Comparison of ENCODE assay signal across 8 mouse cellular contexts in genomic region chr13:23307069-23307814, GRCm38 (mm10).
DNase-seq lines count a peak whose midpoint lies in the region; ATAC-seq and TF ChIP-seq lines count a peak whose summit lies in the region.

No protein-coding gene starts in this region.

- H3K4me3 ChIP-seq in forebrain, embryonic 10.5 days: peak overlapping the region; percentile 66
- peak overlapping the region; percentile 50 for H3K4me3 ChIP-seq in liver, embryonic 11.5 days (ENCODE audit: low read depth, low read length)
- no peak overlapping the region for H3K4me3 ChIP-seq in stomach, postnatal 0 days (ENCODE audit: low read depth, low read length)

- H3K4me2 ChIP-seq in liver, embryonic 11.5 days: peak overlapping the region; percentile 94
- H3K4me2 ChIP-seq in stomach, postnatal 0 days (replicated peaks; ENCODE audit: low read depth): 0 out of 2 replicates have a peak overlapping the region, but pooled peaks have one; percentile 17

- peak overlapping the region; percentile 75 for H3K27ac ChIP-seq in forebrain, embryonic 10.5 days
- H3K27ac ChIP-seq in liver, embryonic 11.5 days (ENCODE audit: low read depth, low read length): no peak overlapping the region
- H3K27ac ChIP-seq in stomach, postnatal 0 days (replicated peaks): no peak overlapping the region

- H3K9ac ChIP-seq in liver, embryonic 11.5 days (ENCODE audit: low read depth, low read length): peak overlapping the region; percentile 34; the same call in 1 of the 2 replicates
- no peak overlapping the region for H3K9ac ChIP-seq in stomach, postnatal 0 days (ENCODE audit: low read length)

- H3K36me3 ChIP-seq in forebrain, embryonic 10.5 days (replicated peaks): no peaks in the 10 kb centered on the region
- no peaks in the 10 kb centered on the region for H3K36me3 ChIP-seq in liver, embryonic 11.5 days (ENCODE audit: control insufficient read depth, insufficient read depth, low read length)
- no peaks in the 10 kb centered on the region for H3K36me3 ChIP-seq in stomach, postnatal 0 days (ENCODE audit: control insufficient read depth, insufficient read depth, low read length)

- peaks cover 33% of the 10 kb centered on the region for H3K4me1 ChIP-seq in forebrain, embryonic 10.5 days
- H3K4me1 ChIP-seq in liver, embryonic 11.5 days (replicated peaks; ENCODE audit: control insufficient read depth, insufficient read depth, low read length): peaks cover 11% of the 10 kb centered on the region
- H3K4me1 ChIP-seq in stomach, postnatal 0 days (replicated peaks; ENCODE audit: control insufficient read depth, insufficient read depth): no peaks in the 10 kb centered on the region

- H3K9me3 ChIP-seq in forebrain, embryonic 10.5 days: no peaks in the 10 kb centered on the region
- no peaks in the 10 kb centered on the region for H3K9me3 ChIP-seq in liver, embryonic 11.5 days (ENCODE audit: control insufficient read depth, low read length)
- H3K9me3 ChIP-seq in stomach, postnatal 0 days (ENCODE audit: control insufficient read depth, low read length): no peaks in the 10 kb centered on the region

- TF ChIP-seq EP300 in stomach, postnatal 0 days (optimal IDR thresholded peaks at IDR 0.05): no peak

- WGBS in forebrain, embryonic 10.5 days: under 1% methylated on average over 24 of the region's 24 CpGs
- WGBS in liver, embryonic 11.5 days: 1% methylated on average over 24 of the region's 24 CpGs
- 8% methylated on average over 24 of the region's 24 CpGs for WGBS in stomach, postnatal 0 days

- H3K27me3 ChIP-seq in forebrain, embryonic 10.5 days (ENCODE audit: poor library complexity, severe bottlenecking): peaks cover 25% of the 10 kb centered on the region
- H3K27me3 ChIP-seq in liver, embryonic 11.5 days (replicated peaks; ENCODE audit: control insufficient read depth, insufficient read depth, low read length): peaks cover 19% of the 10 kb centered on the region
- H3K27me3 ChIP-seq in stomach, postnatal 0 days (ENCODE audit: control insufficient read depth, insufficient read depth, low read length): peaks cover 3% of the 10 kb centered on the region; the same call in 1 of the 2 replicates

- peak; percentile 40 to 53 for DNase-seq in layer of hippocampus, postnatal 14 days (ENCODE audit: low spot score in 2 of 2)
- DNase-seq in layer of hippocampus, adult 8-10 months (ENCODE audit: low spot score in 2 of 2): no peak
- peak; percentile 77 for DNase-seq in MEL-GATA-1-ER (ENCODE audit: extremely low read depth, low read depth)
- DNase-seq in forebrain, embryonic 10.5 days (ENCODE audit: extremely low spot score, low spot score): peak; percentile 69
- DNase-seq in liver, embryonic 11.5 days (ENCODE audit: low spot score): peak; percentile 63
- no peak for DNase-seq in stomach, postnatal 0 days (ENCODE audit: low spot score)
- DNase-seq in thymus, postnatal 25 days: no peak
- no peak for DNase-seq in natural killer cell, adult 2 months (ENCODE audit: low spot score in 2 of 2)

- peak; percentile 62 for ATAC-seq in liver, embryonic 11.5 days (replicated peaks; ENCODE audit: low FRiP score)
- ATAC-seq in stomach, postnatal 0 days (ENCODE audit: low FRiP score, low TSS enrichment): no peak

- no peak for TF ChIP-seq CTCF in stomach, postnatal 0 days (IDR thresholded peaks at IDR 0.05; ENCODE audit: low read depth)

Comparison
In these comparisons a context has a peak if more than half of its experiments do, and no peak if none do; other contexts are left out.
1. DNase-seq: peak in layer of hippocampus, postnatal 14 days (2 of 2), MEL-GATA-1-ER (single experiment), forebrain, embryonic 10.5 days (single experiment) and liver, embryonic 11.5 days (single experiment); none in layer of hippocampus, adult 8-10 months (0 of 2), stomach, postnatal 0 days (single experiment), thymus, postnatal 25 days (single experiment) and natural killer cell, adult 2 months (0 of 2).